8 mouse cellular contexts compared by ENCODE assay signal in the genomic region with DNA sequence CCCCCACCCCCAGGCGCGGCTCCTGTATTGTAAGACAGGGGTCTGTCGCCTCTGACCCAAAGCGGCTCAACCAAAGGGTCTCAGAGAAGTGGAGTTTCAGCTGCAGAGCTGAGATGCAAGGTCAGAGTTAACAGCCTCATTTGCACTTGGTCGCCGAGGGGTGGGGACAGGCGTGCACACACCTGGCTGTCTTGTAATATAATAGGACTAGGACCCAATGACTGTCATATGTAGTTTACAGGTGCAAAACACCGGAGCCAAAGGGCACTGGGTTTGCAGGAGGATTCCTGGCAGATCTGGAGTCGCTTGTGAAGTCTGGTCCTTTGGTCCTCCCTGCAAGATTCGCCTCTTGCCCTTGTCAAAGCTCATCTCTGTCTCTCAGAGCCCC. TPM values are rescaled to one million over a fixed set of nuclear protein-coding genes. Genes with fewer than 3 reads are reported as not detected.
DNase-seq lines count a peak whose midpoint lies in the region; ATAC-seq lines count a peak whose summit lies in the region.

No protein-coding gene starts in this region.

- 3% methylated on average over 10 of the region's 10 CpGs for WGBS in heart, embryonic 10.5 days
- WGBS in embryonic facial prominence, embryonic 10.5 days: 3% methylated on average over 10 of the region's 10 CpGs
- 4% methylated on average over 10 of the region's 10 CpGs for WGBS in intestine, embryonic 15.5 days

- ATAC-seq in intestine, embryonic 15.5 days: peak; percentile 83

- DNase-seq in heart, embryonic 10.5 days (ENCODE audit: low spot score): no peak
- no peak for DNase-seq in heart, adult 9 months (ENCODE audit: low spot score in 2 of 2)
- DNase-seq in embryonic facial prominence, embryonic 10.5 days (ENCODE audit: low spot score): no peak
- no peak for DNase-seq in c-Kit-positive CD71-positive TER-119-positive erythroid progenitor cells, embryonic 14.5 days (ENCODE audit: low spot score)
- DNase-seq in urinary bladder, postnatal 10 days (ENCODE audit: low spot score): no peak
- no peak for DNase-seq in spleen, postnatal 4 days (ENCODE audit: low spot score in 2 of 2)

- H3K27me3 ChIP-seq in heart, embryonic 10.5 days (ENCODE audit: insufficient read depth, poor library complexity, severe bottlenecking): peaks cover 55% of the 10 kb centered on the region
- H3K27me3 ChIP-seq in embryonic facial prominence, embryonic 10.5 days (replicated peaks; ENCODE audit: low read depth, poor library complexity, severe bottlenecking): peaks cover 67% of the 10 kb centered on the region
- H3K27me3 ChIP-seq in intestine, embryonic 15.5 days (replicated peaks): no peaks in the 10 kb centered on the region
- peaks cover 64% of the 10 kb centered on the region for H3K27me3 ChIP-seq in megakaryocyte, embryonic 14.5 days (replicated peaks)

- H3K4me2 ChIP-seq in intestine, embryonic 15.5 days (replicated peaks): peak overlapping the region; percentile 98

- peak overlapping the region; percentile 76 for H3K4me3 ChIP-seq in heart, embryonic 10.5 days
- peak overlapping the region; percentile 83 for H3K4me3 ChIP-seq in embryonic facial prominence, embryonic 10.5 days
- H3K4me3 ChIP-seq in intestine, embryonic 15.5 days (replicated peaks): peak overlapping the region; percentile 73
- peak overlapping the region; percentile 91 for H3K4me3 ChIP-seq in megakaryocyte, embryonic 14.5 days (replicated peaks)

- H3K9me3 ChIP-seq in heart, embryonic 10.5 days: no peaks in the 10 kb centered on the region
- H3K9me3 ChIP-seq in embryonic facial prominence, embryonic 10.5 days: no peaks in the 10 kb centered on the region
- no peaks in the 10 kb centered on the region for H3K9me3 ChIP-seq in intestine, embryonic 15.5 days
- H3K9me3 ChIP-seq in megakaryocyte, embryonic 14.5 days: peaks cover under 1% of the 10 kb centered on the region

- peaks cover 18% of the 10 kb centered on the region for H3K4me1 ChIP-seq in heart, embryonic 10.5 days
- H3K4me1 ChIP-seq in embryonic facial prominence, embryonic 10.5 days: peaks cover 24% of the 10 kb centered on the region
- H3K4me1 ChIP-seq in intestine, embryonic 15.5 days (replicated peaks): peaks cover 15% of the 10 kb centered on the region; the same call in 1 of the 2 replicates
- H3K4me1 ChIP-seq in megakaryocyte, embryonic 14.5 days: peaks cover 20% of the 10 kb centered on the region

- H3K36me3 ChIP-seq in heart, embryonic 10.5 days: no peaks in the 10 kb centered on the region
- no peaks in the 10 kb centered on the region for H3K36me3 ChIP-seq in embryonic facial prominence, embryonic 10.5 days (replicated peaks)
- no peaks in the 10 kb centered on the region for H3K36me3 ChIP-seq in intestine, embryonic 15.5 days
- no peaks in the 10 kb centered on the region for H3K36me3 ChIP-seq in megakaryocyte, embryonic 14.5 days (replicated peaks; ENCODE audit: low read length)

- H3K27ac ChIP-seq in heart, embryonic 10.5 days: peak overlapping the region; percentile 86
- peak overlapping the region; percentile 84 for H3K27ac ChIP-seq in embryonic facial prominence, embryonic 10.5 days (replicated peaks)
- peak overlapping the region; percentile 74 for H3K27ac ChIP-seq in intestine, embryonic 15.5 days

- peak overlapping the region; percentile 76 for H3K9ac ChIP-seq in intestine, embryonic 15.5 days

RNA-seq across cellular contexts. Expression of a gene that starts 0.3 kb away (rescaled TPM):
- polyA plus RNA-seq in heart, embryonic 10.5 days (2016; fragmentation: Nextera tagmentation; extraction: Ambion mirVana): 53.3 and 54.6 TPM in 2 replicates
- 16.8 and 18.3 TPM in 2 replicates for polyA plus RNA-seq in embryonic facial prominence, embryonic 10.5 days (2016; fragmentation: Nextera tagmentation; extraction: Ambion mirVana)
- polyA plus RNA-seq in intestine, embryonic 15.5 days (2015; fragmentation: Nextera tagmentation; extraction: Ambion mirVana): 17.5 and 18.7 TPM in 2 replicates
- polyA plus RNA-seq in megakaryocyte, embryonic 14.5 days (2012; ENCODE audit: insufficient read depth, low replicate concordance): 1.5 and 2.3 TPM in 2 replicates

RNA-seq across cellular contexts. Expression of a gene that starts 24.8 kb away (rescaled TPM):
- polyA plus RNA-seq in heart, embryonic 10.5 days (2016; fragmentation: Nextera tagmentation; extraction: Ambion mirVana): 41.2 and 51.9 TPM in 2 replicates
- 27.0 and 27.1 TPM in 2 replicates for polyA plus RNA-seq in embryonic facial prominence, embryonic 10.5 days (2016; fragmentation: Nextera tagmentation; extraction: Ambion mirVana)
- 134 and 140 TPM in 2 replicates for polyA plus RNA-seq in intestine, embryonic 15.5 days (2015; fragmentation: Nextera tagmentation; extraction: Ambion mirVana)
- 5.2 TPM in 1 of 2 replicates, not detected in the other for polyA plus RNA-seq in megakaryocyte, embryonic 14.5 days (2012; ENCODE audit: insufficient read depth, low replicate concordance)
